Mouse (Mus musculus): Measurements from ENCODE around the gene Gm11236. TPM values are rescaled to one million over a fixed set of nuclear protein-coding genes. Genes with fewer than 3 reads are reported as not detected.
"Not testable (repeated sequence)": the region's sequence is repeated elsewhere in the genome, so short reads cannot be mapped to it uniquely, and the experiment has no call there.

The Gm11236 gene
- polyA plus RNA-seq (2015; fragmentation: Nextera tagmentation; extraction: Ambion mirVana) = not detected in 2 replicates

GRCm38 (mm10) chr4:73637821-73638220, at the start of gene Gm11236:
Gm11236 (plus strand) TSS chr4:73638121.
- H3K27ac ChIP-seq; H3K9me3 ChIP-seq; H3K27me3 ChIP-seq; H3K4me2 ChIP-seq; ATAC-seq (ENCODE audit: borderline replicate concordance, extremely low read depth, low FRiP score, low TSS enrichment); H3K4me3 ChIP-seq; H3K36me3 ChIP-seq; H3K9ac ChIP-seq; H3K4me1 ChIP-seq: not testable (repeated sequence)
- no CpG with 5 or more reads among the region's 4 CpGs for WGBS

DNA sequence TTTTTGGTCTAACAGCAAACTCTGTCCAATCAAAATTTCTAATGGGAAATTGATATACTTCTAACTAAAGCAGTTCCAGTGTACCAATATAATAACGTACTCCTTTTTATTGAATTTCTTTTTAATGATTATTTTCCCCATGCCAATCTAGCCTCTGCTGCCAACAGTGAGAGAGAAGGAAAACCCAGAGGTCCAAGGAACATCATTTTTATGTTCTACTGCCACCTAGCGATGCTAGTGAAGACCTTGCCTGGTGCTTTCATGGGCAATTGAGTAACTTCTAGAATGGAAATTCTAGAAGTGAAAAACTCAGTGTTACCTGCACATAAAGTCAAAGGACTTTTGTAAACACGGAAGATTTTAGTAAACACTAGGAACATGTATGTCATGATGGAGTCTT, 38.7 kb upstream of the Gm11236 start:
- Histone ChIP-seq H3K4me2 (no peak overlapping the region), H3K27me3 (no peaks in the 10 kb centered on the region), H3K36me3 (no peaks in the 10 kb centered on the region), H3K4me1 (no peaks in the 10 kb centered on the region), H3K9me3 (no peaks in the 10 kb centered on the region), H3K9ac (no peak overlapping the region), H3K4me3 (no peak overlapping the region), H3K27ac (no peak overlapping the region)
- WGBS = 6% methylated on average over 3 of the region's 3 CpGs
- ATAC-seq (ENCODE audit: borderline replicate concordance, extremely low read depth, low FRiP score, low TSS enrichment) = no peak

DNA sequence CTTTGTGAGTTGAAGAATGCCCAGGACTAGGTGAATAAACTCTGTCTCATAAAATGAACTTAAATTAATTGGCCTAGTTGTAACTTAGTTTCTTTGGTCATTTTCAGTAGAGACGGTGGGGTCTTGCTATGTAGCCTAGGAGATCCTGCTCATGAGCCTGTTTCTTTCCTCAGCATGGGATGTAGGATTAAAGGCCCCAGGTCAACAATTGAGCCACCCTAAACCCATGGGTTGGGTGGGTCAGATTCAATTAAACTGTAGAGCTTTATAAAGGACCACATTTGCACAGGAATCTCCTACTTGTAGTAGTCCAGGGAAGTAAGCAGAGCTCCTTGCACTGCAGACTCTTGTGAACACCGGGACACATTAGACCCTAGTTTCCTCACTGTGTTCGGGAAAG, 30.3 kb upstream of the Gm11236 start, which contains the start of gene Gm11238:
TSS of gene Gm11238 (plus strand) at position 301 of the 400 bp plus-strand sequence.
- not testable (repeated sequence) for H3K4me3 ChIP-seq; H3K4me1 ChIP-seq; ATAC-seq (ENCODE audit: borderline replicate concordance, extremely low read depth, low FRiP score, low TSS enrichment); H3K4me2 ChIP-seq; H3K9ac ChIP-seq; H3K27me3 ChIP-seq; H3K9me3 ChIP-seq; H3K27ac ChIP-seq; H3K36me3 ChIP-seq
- WGBS = no CpG with 5 or more reads among the region's 3 CpGs

GRCm38 (mm10) chr4:73622684-73623083, 15.2 kb upstream of the Gm11236 start, which contains the start of gene Gm11237:
Gm11237 (plus strand) TSS chr4:73622984.
- H3K4me3 ChIP-seq; H3K4me2 ChIP-seq; ATAC-seq (ENCODE audit: borderline replicate concordance, extremely low read depth, low FRiP score, low TSS enrichment); H3K27ac ChIP-seq; H3K9ac ChIP-seq; H3K36me3 ChIP-seq; H3K9me3 ChIP-seq; H3K4me1 ChIP-seq; H3K27me3 ChIP-seq: not testable (repeated sequence)
- no CpG with 5 or more reads among the region's 3 CpGs for WGBS

- WGBS = 77% methylated on average over 4 of the region's 4 CpGs
- not testable (repeated sequence) for H3K4me1 ChIP-seq; H3K36me3 ChIP-seq; H3K4me2 ChIP-seq; H3K27ac ChIP-seq; H3K4me3 ChIP-seq; H3K9ac ChIP-seq; H3K27me3 ChIP-seq; H3K9me3 ChIP-seq; ATAC-seq (ENCODE audit: borderline replicate concordance, extremely low read depth, low FRiP score, low TSS enrichment)
These were observed 23.9 kb downstream of the Gm11236 start for GRCm38 (mm10) chr4:73661864-73662263.

DNA sequence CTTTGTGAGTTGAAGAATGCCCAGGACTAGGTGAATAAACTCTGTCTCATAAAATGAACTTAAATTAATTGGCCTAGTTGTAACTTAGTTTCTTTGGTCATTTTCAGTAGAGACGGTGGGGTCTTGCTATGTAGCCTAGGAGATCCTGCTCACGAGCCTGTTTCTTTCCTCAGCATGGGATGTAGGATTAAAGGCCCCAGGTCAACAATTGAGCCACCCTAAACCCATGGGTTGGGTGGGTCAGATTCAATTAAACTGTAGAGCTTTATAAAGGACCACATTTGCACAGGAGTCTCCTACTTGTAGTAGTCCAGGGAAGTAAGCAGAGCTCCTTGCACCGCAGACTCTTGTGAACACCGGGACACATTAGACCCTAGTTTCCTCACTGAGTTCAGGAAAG, 30.1 kb downstream of the Gm11236 start, which contains the start of gene Gm11239:
TSS of gene Gm11239 (plus strand) at position 301 of the 400 bp plus-strand sequence.
- H3K27ac ChIP-seq; H3K9me3 ChIP-seq; H3K4me1 ChIP-seq; H3K36me3 ChIP-seq; H3K4me3 ChIP-seq; ATAC-seq (ENCODE audit: borderline replicate concordance, extremely low read depth, low FRiP score, low TSS enrichment); H3K4me2 ChIP-seq; H3K27me3 ChIP-seq; H3K9ac ChIP-seq: not testable (repeated sequence)
- no CpG with 5 or more reads among the region's 4 CpGs for WGBS

- not testable (repeated sequence) for ATAC-seq (ENCODE audit: borderline replicate concordance, extremely low read depth, low FRiP score, low TSS enrichment); H3K9ac ChIP-seq; H3K9me3 ChIP-seq; H3K4me3 ChIP-seq; H3K27ac ChIP-seq; H3K36me3 ChIP-seq; H3K4me2 ChIP-seq; H3K4me1 ChIP-seq; H3K27me3 ChIP-seq
- WGBS = 60% methylated on average over 1 of the region's 4 CpGs
These were observed 45.3 kb downstream of the Gm11236 start, which contains the start of gene Gm428 for GRCm38 (mm10) chr4:73683216-73683615. Gm428 (plus strand) TSS chr4:73683516.

Other genes starting within 250 kb of the Gm11236 start
- not detected in 2 replicates for gene Gm11487, start 233.0 kb upstream of the Gm11236 start, polyA plus RNA-seq (2015; fragmentation: Nextera tagmentation; extraction: Ambion mirVana)
- not detected in 2 replicates for gene Gm11238, start 30.2 kb upstream of the Gm11236 start, polyA plus RNA-seq (2015; fragmentation: Nextera tagmentation; extraction: Ambion mirVana)
- gene Gm11237, start 15.1 kb upstream of the Gm11236 start, polyA plus RNA-seq (2015; fragmentation: Nextera tagmentation; extraction: Ambion mirVana) = not detected in 2 replicates
- not detected in 2 replicates for gene Gm11239, start 30.2 kb downstream of the Gm11236 start, polyA plus RNA-seq (2015; fragmentation: Nextera tagmentation; extraction: Ambion mirVana)
- not detected in 2 replicates for gene Gm428, start 45.4 kb downstream of the Gm11236 start, polyA plus RNA-seq (2015; fragmentation: Nextera tagmentation; extraction: Ambion mirVana)
- 4.1 and 4.4 TPM in 2 replicates for gene Rasef, start 152.9 kb downstream of the Gm11236 start, polyA plus RNA-seq (2015; fragmentation: Nextera tagmentation; extraction: Ambion mirVana)
- not detected in 2 replicates for gene Gm11758, start 238.1 kb downstream of the Gm11236 start, polyA plus RNA-seq (2015; fragmentation: Nextera tagmentation; extraction: Ambion mirVana)